Mouse (Mus musculus): ENCODE measurements around the gene Fkbp1a. TPM values are rescaled to one million over a fixed set of nuclear protein-coding genes. Genes with fewer than 3 reads are reported as not detected.
A peak's percentile ranks its signal among the peaks of the same experiment; 100 is the strongest.

The Fkbp1a gene
- polyA plus RNA-seq, 1 experiment from 2014 or later, result 718 TPM

GRCm38 (mm10) chr2:151564006-151564405 is 21.7 kb downstream of the Fkbp1a start:
- WGBS, result 93% methylated on average over 1 of the region's 1 CpGs
- Histone ChIP-seq H3K36me3 (peaks cover 53% of the 10 kb centered on the region), H3K4me2 (no peak overlapping the region), H3K4me1 (no peaks in the 10 kb centered on the region), H3K27me3 (no peaks in the 10 kb centered on the region), H3K4me3 (replicated peaks) (no peak overlapping the region), H3K27ac (no peak overlapping the region), H3K9ac (no peak overlapping the region), H3K9me3 (replicated peaks) (no peaks in the 10 kb centered on the region)
- no peak for ATAC-seq (replicated peaks; ENCODE audit: low FRiP score)

- H3K4me1 ChIP-seq, result no peaks in the 10 kb centered on the region
- no peak overlapping the region for H3K4me3 ChIP-seq (replicated peaks)
- H3K9ac ChIP-seq, result no peak overlapping the region
- WGBS, result 51% methylated on average over 3 of the region's 3 CpGs
- H3K9me3 ChIP-seq (replicated peaks), result no peaks in the 10 kb centered on the region
- H3K27ac ChIP-seq, result no peak overlapping the region
- H3K27me3 ChIP-seq, result no peaks in the 10 kb centered on the region
- H3K36me3 ChIP-seq, result peaks cover 43% of the 10 kb centered on the region
- no peak for ATAC-seq (replicated peaks; ENCODE audit: low FRiP score)
- no peak overlapping the region for H3K4me2 ChIP-seq
These were observed 22.7 kb downstream of the Fkbp1a start for GRCm38 (mm10) chr2:151564986-151565385.

- Histone ChIP-seq H3K27me3 (no peaks in the 10 kb centered on the region), H3K4me2 (no peak overlapping the region), H3K9me3 (replicated peaks) (no peaks in the 10 kb centered on the region), H3K4me1 (no peaks in the 10 kb centered on the region), H3K36me3 (peaks cover 25% of the 10 kb centered on the region), H3K9ac (no peak overlapping the region), H3K4me3 (replicated peaks) (no peak overlapping the region), H3K27ac (no peak overlapping the region)
- ATAC-seq (replicated peaks; ENCODE audit: low FRiP score), result no peak
- WGBS, result 84% methylated on average over 6 of the region's 6 CpGs
These were observed 24.6 kb downstream of the Fkbp1a start for GRCm38 (mm10) chr2:151566856-151567255.

- no peak overlapping the region for H3K4me2 ChIP-seq
- H3K4me1 ChIP-seq, result no peaks in the 10 kb centered on the region
- WGBS, result 90% methylated on average over 2 of the region's 2 CpGs
- no peak overlapping the region for H3K4me3 ChIP-seq (replicated peaks)
- H3K27ac ChIP-seq, result no peak overlapping the region
- H3K9me3 ChIP-seq (replicated peaks), result no peaks in the 10 kb centered on the region
- ATAC-seq (replicated peaks; ENCODE audit: low FRiP score), result no peak
- H3K36me3 ChIP-seq, result peaks cover 5% of the 10 kb centered on the region
- H3K27me3 ChIP-seq, result no peaks in the 10 kb centered on the region
- H3K9ac ChIP-seq, result no peak overlapping the region
These were observed 27.2 kb downstream of the Fkbp1a start for GRCm38 (mm10) chr2:151569452-151569851.

- WGBS, result 74% methylated on average over 17 of the region's 17 CpGs
- H3K9ac ChIP-seq, result no peak within 1 kb of the TSS
- peaks cover 16% of the 10 kb centered on the region for H3K4me1 ChIP-seq
- H3K27ac ChIP-seq, result no peak within 1 kb of the TSS
- no peaks in the 10 kb centered on the region for H3K36me3 ChIP-seq
- no peaks in the 10 kb centered on the region for H3K9me3 ChIP-seq (replicated peaks)
- no peak for ATAC-seq (replicated peaks; ENCODE audit: low FRiP score)
- no peak within 1 kb of the TSS for H3K4me2 ChIP-seq
- H3K27me3 ChIP-seq, result no peaks in the 10 kb centered on the region
- no peak within 1 kb of the TSS for H3K4me3 ChIP-seq (replicated peaks)
These were observed 29.8 kb downstream of the Fkbp1a start, which contains the start of gene Sdcbp2 for GRCm38 (mm10) chr2:151571873-151572700. Gene Sdcbp2 (plus strand): TSS chr2:151572622.

- no peak overlapping the region for H3K4me2 ChIP-seq
These were observed 31.4 kb downstream of the Fkbp1a start for GRCm38 (mm10) chr2:151573667-151574066.

GRCm38 (mm10) chr2:151574607-151575006 is 32.3 kb downstream of the Fkbp1a start:
- WGBS, result 64% methylated on average over 5 of the region's 5 CpGs
- H3K4me1 ChIP-seq, result peaks cover 16% of the 10 kb centered on the region
- no peaks in the 10 kb centered on the region for H3K36me3 ChIP-seq
- no peak overlapping the region for H3K27ac ChIP-seq
- no peak overlapping the region for H3K4me3 ChIP-seq (replicated peaks)
- no peaks in the 10 kb centered on the region for H3K9me3 ChIP-seq (replicated peaks)
- H3K9ac ChIP-seq, result no peak overlapping the region
- H3K4me2 ChIP-seq, result no peak overlapping the region
- no peak for ATAC-seq (replicated peaks; ENCODE audit: low FRiP score)
- H3K27me3 ChIP-seq, result no peaks in the 10 kb centered on the region; the same call in 1 of the 2 replicates

More at GRCm38 (mm10) chr2:151573667-151574066, 31.4 kb downstream of the Fkbp1a start:
- no peak for ATAC-seq (replicated peaks; ENCODE audit: low FRiP score)
- no peak overlapping the region for H3K27ac ChIP-seq
- H3K27me3 ChIP-seq, result no peaks in the 10 kb centered on the region; the same call in 1 of the 2 replicates
- H3K36me3 ChIP-seq, result no peaks in the 10 kb centered on the region
- no peaks in the 10 kb centered on the region for H3K9me3 ChIP-seq (replicated peaks)
- H3K9ac ChIP-seq, result no peak overlapping the region
- H3K4me3 ChIP-seq (replicated peaks), result no peak overlapping the region
- H3K4me1 ChIP-seq, result peaks cover 16% of the 10 kb centered on the region
- 79% methylated on average over 3 of the region's 3 CpGs for WGBS

- Histone ChIP-seq H3K4me1 (peaks cover 16% of the 10 kb centered on the region), H3K27me3 (no peaks in the 10 kb centered on the region; the same call in 1 of the 2 replicates), H3K36me3 (no peaks in the 10 kb centered on the region), H3K9ac (peak overlapping the region; percentile 47; the same call in 1 of the 2 replicates), H3K4me2 (peak overlapping the region; percentile 88), H3K4me3 (replicated peaks) (peak overlapping the region; percentile 49), H3K27ac (peak overlapping the region; percentile 77), H3K9me3 (replicated peaks) (no peaks in the 10 kb centered on the region)
- 22% methylated on average over 7 of the region's 7 CpGs for WGBS
- peak; percentile 27 for ATAC-seq (replicated peaks; ENCODE audit: low FRiP score)
These were observed 32.9 kb downstream of the Fkbp1a start for GRCm38 (mm10) chr2:151575119-151575698.

GRCm38 (mm10) chr2:151575699-151576389 is 33.6 kb downstream of the Fkbp1a start:
- peak overlapping the region; percentile 88 for H3K4me2 ChIP-seq
- H3K9ac ChIP-seq, result peak overlapping the region; percentile 47
- H3K4me3 ChIP-seq (replicated peaks), result peak overlapping the region; percentile 49
- no peaks in the 10 kb centered on the region for H3K9me3 ChIP-seq (replicated peaks)
- peaks cover 16% of the 10 kb centered on the region for H3K4me1 ChIP-seq
- H3K27ac ChIP-seq, result peak overlapping the region; percentile 77
- H3K27me3 ChIP-seq, result no peaks in the 10 kb centered on the region; the same call in 1 of the 2 replicates
- H3K36me3 ChIP-seq, result no peaks in the 10 kb centered on the region
- 1% methylated on average over 38 of the region's 38 CpGs for WGBS
- ATAC-seq (replicated peaks; ENCODE audit: low FRiP score), result peak; percentile 91

GRCm38 (mm10) chr2:151579183-151579582 is 36.9 kb downstream of the Fkbp1a start:
- Histone ChIP-seq H3K36me3 (no peaks in the 10 kb centered on the region), H3K4me1 (peaks cover 16% of the 10 kb centered on the region), H3K4me3 (replicated peaks) (no peak overlapping the region), H3K27ac (no peak overlapping the region), H3K27me3 (no peaks in the 10 kb centered on the region; the same call in 1 of the 2 replicates), H3K9ac (no peak overlapping the region), H3K4me2 (no peak overlapping the region), H3K9me3 (replicated peaks) (no peaks in the 10 kb centered on the region)
- no peak for ATAC-seq (replicated peaks; ENCODE audit: low FRiP score)
- WGBS, result 67% methylated on average over 4 of the region's 4 CpGs

- H3K9ac ChIP-seq, result no peak overlapping the region
- H3K9me3 ChIP-seq (replicated peaks), result no peaks in the 10 kb centered on the region
- no peak overlapping the region for H3K4me2 ChIP-seq
- peaks cover 8% of the 10 kb centered on the region for H3K4me1 ChIP-seq
- 69% methylated on average over 1 of the region's 1 CpGs for WGBS
- no peaks in the 10 kb centered on the region for H3K36me3 ChIP-seq
- H3K4me3 ChIP-seq (replicated peaks), result no peak overlapping the region
- ATAC-seq (replicated peaks; ENCODE audit: low FRiP score), result no peak
- no peaks in the 10 kb centered on the region; the same call in 1 of the 2 replicates for H3K27me3 ChIP-seq
- H3K27ac ChIP-seq, result no peak overlapping the region
These were observed 38.7 kb downstream of the Fkbp1a start for GRCm38 (mm10) chr2:151580945-151581344.

GRCm38 (mm10) chr2:151585934-151586333 is 43.7 kb downstream of the Fkbp1a start:
- Histone ChIP-seq H3K4me3 (replicated peaks) (no peak overlapping the region), H3K36me3 (no peaks in the 10 kb centered on the region), H3K4me1 (no peaks in the 10 kb centered on the region), H3K27ac (no peak overlapping the region), H3K4me2 (no peak overlapping the region), H3K27me3 (no peaks in the 10 kb centered on the region), H3K9ac (no peak overlapping the region), H3K9me3 (replicated peaks) (no peaks in the 10 kb centered on the region)
- ATAC-seq (replicated peaks; ENCODE audit: low FRiP score), result 0 out of 2 replicates have a peak, but pooled peaks have one; percentile 24
- 36% methylated on average over 3 of the region's 3 CpGs for WGBS
